Comparison of ENCODE assay signal across 18 mouse cellular contexts in the genomic region with DNA sequence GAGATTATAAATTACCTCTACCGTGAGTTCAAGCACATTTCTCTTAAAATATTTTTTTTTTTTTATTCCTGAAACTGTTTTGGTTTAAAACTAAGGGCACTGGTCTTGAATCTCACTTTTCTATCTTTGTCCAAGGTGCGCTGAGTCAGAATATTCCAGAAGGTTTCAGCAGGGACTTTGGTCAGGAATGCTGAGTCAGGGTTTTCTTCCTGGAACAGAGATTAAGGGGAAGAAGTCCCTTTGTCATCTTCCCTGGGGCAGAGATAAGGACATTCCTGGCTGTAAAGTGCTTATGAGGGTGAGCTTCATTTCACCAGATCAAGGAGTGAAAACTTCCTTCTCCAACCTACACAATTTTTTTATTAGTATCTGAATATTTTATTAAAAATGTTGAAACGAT.
"Had no signal": no experiment of that assay in that cellular context is flagged by ENCODE, and none has a peak within 500 bp of the region (broad histone marks: within the 10 kb centered on the region; RNA-seq: fewer than 3 reads in every experiment).

No protein-coding gene starts in this region.

- H3K36me3 ChIP-seq: heart, embryonic 13.5 days; heart, embryonic 15.5 days; hindbrain, embryonic 13.5 days; hindbrain, embryonic 15.5 days; limb, embryonic 13.5 days; limb, embryonic 15.5 days; liver, embryonic 12.5 days had no signal

- H3K4me2 ChIP-seq: heart, embryonic 11.5 days; heart, embryonic 13.5 days; heart, embryonic 15.5 days; hindbrain, embryonic 13.5 days; hindbrain, embryonic 15.5 days; limb, embryonic 13.5 days; limb, embryonic 15.5 days; liver, embryonic 12.5 days had no signal

- H3K27me3 ChIP-seq: heart, embryonic 13.5 days; heart, embryonic 15.5 days; hindbrain, embryonic 13.5 days; hindbrain, embryonic 15.5 days; limb, embryonic 13.5 days; limb, embryonic 15.5 days; liver, embryonic 12.5 days had no signal

- H3K9ac ChIP-seq: heart, embryonic 13.5 days; heart, embryonic 15.5 days; hindbrain, embryonic 13.5 days; hindbrain, embryonic 15.5 days; limb, embryonic 13.5 days; limb, embryonic 15.5 days; liver, embryonic 12.5 days; liver, embryonic 14.5 days had no signal

- H3K4me1 ChIP-seq: heart, embryonic 15.5 days; hindbrain, embryonic 15.5 days; limb, embryonic 13.5 days; limb, embryonic 15.5 days; liver, embryonic 12.5 days had no signal

- H3K4me3 ChIP-seq: heart, adult 2 months; heart, embryonic 13.5 days; heart, embryonic 15.5 days; hindbrain, embryonic 13.5 days; hindbrain, embryonic 15.5 days; limb, embryonic 13.5 days; limb, embryonic 15.5 days; liver, embryonic 12.5 days had no signal

- ATAC-seq: hindbrain, postnatal 0 days; liver, embryonic 12.5 days had no signal

- H3K27ac ChIP-seq: heart, adult 2 months; heart, embryonic 13.5 days; heart, embryonic 15.5 days; hindbrain, embryonic 13.5 days; hindbrain, embryonic 15.5 days; hindbrain, postnatal 0 days; limb, embryonic 13.5 days; limb, embryonic 15.5 days; liver, embryonic 12.5 days; liver, embryonic 14.5 days had no signal

- DNase-seq: gastrocnemius, postnatal 14 days; gastrocnemius, postnatal 36 days; heart, adult 11 months; heart, adult 2 months; heart, postnatal 14 days; heart, postnatal 36 days; layer of hippocampus, adult 9-11 months; layer of hippocampus, postnatal 36 days had no signal

- H3K9me3 ChIP-seq: heart, embryonic 13.5 days; heart, embryonic 15.5 days; hindbrain, embryonic 15.5 days; limb, embryonic 13.5 days; limb, embryonic 15.5 days; liver, embryonic 12.5 days had no signal
